Mouse (Mus musculus) ZHBTc4 (cell line): ENCODE measurements at regions not wholly inside any gene's neighbourhood (a gene's known extent, or its start where the extent isn't known, plus 50 kb on each side); places are given as distances from the start of the nearest gene placed in this dataset.

Source experiments
- DNase-seq: peaks from one replicate; pipeline ENCODE4 v3.0.0-alpha.2; 2011; ENCODE audit warnings: low read depth, low spot score

DNA sequence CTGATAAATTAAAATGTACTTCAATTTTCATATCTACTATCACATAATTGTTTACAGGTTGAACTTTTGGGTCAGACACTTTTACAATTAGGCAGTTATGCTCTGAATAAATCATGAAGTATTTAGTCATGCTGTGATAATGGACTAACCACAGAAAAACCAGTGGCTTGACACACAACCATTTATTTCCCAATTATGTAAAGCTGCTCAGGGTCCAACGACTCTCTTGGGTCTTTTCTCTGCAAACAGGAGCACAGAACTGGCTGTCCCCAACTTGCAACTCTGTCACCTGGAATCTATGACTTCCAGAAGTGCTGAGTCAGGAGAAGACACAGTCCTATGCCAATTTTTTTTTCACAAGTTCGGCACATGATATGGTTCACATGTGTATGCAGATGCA is 214.8 kb downstream of the Kcnj2 start:
- no peak for DNase-seq

DNA sequence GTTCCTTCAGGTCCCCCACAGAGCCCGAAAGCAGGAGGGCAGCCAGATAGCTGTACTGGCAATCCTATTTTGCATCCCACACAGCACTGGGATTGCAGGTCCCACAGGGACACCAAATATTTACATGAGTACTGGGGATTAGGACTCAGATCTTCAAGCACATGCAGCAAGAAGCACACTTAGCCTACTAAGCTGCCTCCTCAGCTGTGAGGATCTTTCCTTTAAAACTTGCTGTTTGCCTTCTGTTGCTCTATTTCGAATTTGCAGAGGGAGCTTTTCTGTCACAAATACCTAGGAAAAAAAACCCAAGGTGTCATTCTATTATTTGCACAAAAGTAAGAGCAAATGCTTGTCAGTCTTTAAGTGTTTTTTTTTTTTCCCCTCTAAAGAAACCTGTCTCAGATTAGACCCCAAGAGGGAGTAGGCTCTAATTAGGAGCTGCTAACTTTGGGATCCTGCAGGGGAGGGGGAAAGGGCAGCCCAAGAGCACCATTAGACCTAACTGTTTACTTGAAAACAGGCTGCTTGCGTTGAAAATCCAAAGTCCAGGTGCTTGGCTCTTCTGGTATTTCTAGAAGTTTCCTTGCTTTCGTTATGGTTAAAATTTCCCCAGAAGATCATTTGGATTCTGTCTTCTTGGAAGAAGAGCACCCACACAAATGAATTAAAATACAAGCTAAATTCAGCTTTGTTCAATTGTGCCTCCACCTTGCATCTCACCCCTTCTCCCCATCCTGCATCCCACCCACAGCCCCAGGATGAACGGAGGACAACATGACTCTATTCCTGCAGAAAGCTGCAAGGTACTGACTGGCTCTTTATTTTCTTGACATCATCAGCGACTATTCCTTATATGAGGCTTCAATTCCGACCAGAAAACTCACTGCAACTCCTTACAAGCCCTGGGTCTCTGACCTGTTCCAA is 215.5 kb downstream of the Kcnj2 start:
- DNase-seq, result no peak

DNA sequence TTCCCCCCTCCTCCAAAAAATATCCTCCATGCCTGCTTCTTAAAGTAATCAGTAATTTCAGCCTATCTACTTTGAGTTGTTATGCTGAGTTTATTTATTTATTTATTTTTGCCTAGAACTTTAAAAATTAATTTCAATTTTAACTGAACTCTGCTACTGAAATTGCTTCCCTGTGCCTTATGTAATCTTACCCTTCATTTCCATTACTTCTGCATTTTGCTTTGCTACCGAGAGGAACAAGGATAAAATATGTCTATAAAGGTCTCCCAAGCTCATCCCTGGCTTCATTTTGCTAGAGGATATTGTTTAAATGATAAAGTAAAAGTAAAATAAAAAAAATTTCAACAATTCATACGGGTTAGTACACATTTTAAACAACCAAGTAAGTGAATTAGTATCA is 216.3 kb downstream of the Kcnj2 start:
- DNase-seq, result no peak

DNA sequence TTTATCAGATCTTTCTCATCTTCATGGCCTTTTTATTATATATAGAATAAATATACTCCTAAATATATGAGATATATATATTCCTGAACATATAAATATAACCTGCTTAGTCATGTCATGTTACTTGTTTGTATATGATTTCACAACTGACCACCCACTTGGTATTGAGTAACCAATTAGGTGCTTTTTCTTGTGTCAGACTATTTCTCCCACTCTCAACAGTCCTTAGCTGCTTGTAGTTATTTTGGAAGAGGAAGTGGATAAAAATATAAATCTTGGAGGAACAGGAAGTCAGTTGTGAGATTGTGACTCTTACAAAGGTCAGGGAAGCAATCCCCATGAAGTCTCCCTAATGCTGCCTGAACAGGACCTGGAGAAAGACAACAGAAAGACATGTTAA is 224.6 kb downstream of the Kcnj2 start:
- no peak for DNase-seq

DNA sequence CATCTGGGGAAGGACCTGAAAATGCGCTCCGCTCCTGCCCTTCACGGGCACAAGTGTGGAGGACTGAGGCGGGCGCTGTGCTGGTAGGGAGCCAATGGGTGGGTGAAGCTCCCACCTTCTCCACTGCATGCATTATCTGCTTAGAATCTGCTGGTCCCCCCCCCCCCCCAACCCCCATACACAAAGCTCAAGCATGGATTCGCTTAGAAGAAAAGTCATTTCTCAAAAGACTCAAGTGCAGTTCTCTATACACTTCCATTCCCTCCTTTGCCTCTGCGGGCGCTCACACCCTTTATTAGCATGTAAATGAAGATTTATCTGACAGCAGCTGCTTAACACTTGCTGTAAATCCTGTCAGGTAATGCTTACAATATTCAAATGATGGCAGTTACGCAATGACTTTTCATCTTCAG is 230.4 kb downstream of the Kcnj2 start:
- peak; percentile 28 for DNase-seq

DNA sequence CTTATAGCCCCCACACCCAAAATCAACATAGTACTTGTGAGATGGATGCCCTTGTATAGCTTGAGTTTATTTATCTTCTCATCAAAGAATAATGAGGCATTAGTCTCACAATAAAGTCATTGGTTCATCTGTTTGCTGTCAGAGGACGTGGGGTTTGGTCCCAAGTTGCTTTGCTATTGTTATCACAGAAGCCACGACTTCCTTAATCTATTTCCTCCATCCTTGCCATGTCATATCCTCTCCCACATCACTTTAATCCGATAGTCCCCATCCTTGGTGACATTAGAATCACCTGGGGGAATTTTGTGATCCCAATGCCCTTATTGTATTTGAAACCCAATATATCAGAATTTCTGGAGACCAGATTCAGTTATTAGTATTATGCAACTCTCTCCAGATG is 246.8 kb downstream of the Kcnj2 start:
- DNase-seq, result no peak

DNA sequence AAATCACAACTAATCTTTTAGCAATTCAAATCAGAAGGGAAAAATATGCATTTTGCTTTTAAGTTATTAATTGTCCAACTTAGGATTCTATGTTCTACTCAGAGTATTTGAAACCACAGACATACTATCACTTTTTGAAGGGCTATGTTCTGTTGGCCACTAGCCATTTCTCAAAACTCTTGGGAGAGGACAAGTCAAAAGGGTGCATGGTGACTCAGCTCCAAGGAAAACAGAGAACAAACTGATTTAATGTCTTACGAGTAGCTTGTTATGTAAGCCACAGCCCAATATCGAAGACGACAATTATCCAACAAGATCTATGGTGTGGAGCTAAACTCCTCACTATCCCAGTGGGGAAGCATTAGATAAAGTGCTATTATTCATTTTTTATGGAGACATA is 247.6 kb downstream of the Kcnj2 start:
- DNase-seq, result no peak

DNA sequence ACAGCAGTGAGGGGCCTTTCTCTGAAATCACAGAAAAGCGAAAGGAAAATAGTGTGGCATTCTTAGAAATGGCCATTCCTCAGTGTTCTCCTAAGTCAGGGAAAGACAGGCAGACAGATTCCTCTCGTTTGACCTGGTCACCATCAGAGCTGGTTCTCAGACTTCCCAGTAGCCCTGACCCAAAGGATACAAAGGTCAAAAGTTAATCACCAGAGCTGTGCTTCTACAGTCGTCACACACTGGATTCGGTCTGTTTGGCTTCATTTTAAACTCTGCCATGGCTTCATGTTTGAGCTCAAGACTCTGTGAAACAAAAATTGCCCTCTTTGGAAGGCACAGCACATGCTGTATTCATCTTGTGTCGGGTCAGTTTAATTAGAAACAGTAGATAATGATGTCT is 255.6 kb downstream of the Kcnj2 start:
- DNase-seq, result no peak

DNA sequence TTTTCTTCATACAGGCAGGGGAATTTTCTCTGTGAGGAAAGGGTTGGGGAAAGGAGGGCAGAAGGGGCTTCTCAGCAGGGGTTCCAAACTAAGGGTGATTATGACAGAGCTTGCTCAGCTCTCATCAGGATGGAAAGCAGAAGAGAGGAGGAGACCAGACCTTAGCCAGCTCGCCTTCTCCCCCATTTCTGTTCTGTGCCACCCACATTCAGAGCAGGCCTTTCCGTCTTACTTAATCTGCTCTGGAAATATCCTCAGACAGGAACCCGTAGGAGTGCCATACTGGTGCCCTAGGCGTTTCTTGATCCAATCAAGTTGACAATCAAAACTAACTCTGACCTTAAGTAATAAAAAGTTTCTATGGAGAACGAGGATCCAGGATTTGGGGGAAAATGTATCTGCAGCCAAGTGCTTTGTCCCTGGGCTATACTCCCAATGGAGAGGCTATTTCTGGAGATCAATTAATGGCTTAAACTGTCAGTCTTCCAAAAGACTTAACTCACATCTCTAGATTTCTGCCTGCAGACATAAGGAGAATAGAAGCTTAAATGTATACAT is 258.6 kb downstream of the Kcnj2 start:
- DNase-seq, result no peak

DNA sequence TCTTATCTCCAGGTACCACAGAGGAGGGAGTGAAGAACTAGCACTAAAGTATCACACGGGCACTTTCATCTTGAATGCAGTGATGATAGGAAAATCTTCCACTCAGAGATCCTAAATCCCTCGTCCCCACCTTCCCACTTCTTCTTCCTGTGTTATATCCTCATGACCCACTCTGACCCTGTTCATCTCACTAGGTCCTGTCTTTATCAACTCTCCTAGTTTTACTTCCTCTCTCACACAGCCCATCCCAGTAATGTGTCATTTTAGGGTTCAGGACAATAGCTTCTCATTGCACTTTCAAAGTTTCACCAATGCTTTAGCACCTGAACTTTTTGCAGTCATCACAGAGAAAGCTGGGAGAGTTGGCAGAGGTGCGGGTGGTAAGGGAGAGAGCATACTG is 261.0 kb downstream of the Kcnj2 start:
- DNase-seq, result no peak

DNA sequence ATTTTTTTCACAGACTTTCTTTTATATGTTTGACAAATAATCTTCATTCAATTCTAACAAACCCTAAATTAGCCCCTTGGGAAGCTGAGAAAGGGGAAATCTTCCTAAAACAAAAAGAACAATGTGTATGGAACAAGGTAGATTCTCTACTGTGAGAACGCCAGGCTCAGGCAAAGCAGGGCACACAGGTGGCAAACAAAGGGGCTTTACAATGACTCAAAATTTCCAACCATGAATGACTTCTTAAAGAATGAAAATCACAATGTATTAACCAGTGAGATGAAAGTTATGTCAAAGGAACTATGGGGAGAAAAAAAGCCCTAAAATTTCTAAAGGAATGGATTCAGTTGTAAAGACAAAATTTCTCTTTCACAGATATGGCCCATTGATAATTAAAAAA is 262.3 kb downstream of the Kcnj2 start:
- no peak for DNase-seq

DNA sequence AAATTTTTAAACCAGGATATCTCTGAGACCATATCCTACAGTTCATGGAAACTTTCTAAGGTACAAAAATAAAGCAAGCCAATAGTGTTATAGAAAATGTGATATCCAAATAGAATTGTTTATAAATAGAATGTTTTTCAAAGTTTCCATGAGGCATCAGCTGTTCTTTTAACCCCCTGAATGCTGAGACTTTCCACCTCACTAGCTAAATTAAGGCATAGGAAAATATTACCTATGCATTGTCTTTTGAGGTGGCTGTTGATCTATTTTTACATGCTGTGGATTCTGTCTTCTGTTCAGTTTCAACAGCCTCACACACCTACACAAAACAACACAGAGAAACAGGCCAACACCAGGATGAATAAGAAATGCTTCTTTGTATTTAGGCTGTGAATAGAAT is 265.6 kb downstream of the Kcnj2 start:
- no peak for DNase-seq

DNA sequence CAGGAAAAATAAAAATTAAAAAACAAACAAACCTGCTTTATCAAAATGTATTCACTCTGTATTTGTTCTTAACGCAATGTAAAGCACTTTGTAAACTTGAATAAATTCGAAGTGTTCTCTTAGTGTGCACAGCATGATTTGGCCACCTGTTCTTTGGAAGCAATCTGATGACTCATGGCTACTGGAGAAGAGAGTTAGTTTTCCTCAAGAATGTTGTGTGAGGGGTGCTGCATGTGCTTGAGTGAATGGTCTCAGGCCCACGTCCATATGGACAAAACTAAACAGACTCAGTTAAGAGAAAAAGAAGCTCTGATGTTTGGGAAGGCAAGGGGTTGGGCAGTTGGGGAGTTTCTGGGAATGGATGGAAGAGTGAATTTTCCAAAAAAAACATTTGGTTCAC is 267.1 kb downstream of the Kcnj2 start:
- no peak for DNase-seq

DNA sequence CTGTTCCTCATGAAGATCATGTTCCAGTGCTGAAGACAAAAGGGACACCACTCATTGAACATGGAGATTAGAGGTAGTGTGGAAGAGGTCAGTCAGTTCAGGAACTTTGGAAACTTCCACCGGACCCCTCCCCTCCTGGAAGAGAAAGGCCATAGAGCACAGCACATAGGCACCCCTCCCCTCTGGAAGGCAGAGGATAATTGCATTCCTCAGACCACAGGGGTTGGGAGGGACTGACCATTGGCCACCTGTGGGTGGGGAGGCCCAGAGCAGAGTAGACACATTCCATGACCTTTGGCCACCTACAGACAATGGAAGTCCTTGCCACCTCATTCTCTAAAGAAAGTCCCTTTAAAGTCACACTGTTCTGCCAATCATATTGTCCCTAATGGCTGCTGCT is 281.6 kb downstream of the Kcnj2 start:
- DNase-seq, result peak; percentile 2

DNA sequence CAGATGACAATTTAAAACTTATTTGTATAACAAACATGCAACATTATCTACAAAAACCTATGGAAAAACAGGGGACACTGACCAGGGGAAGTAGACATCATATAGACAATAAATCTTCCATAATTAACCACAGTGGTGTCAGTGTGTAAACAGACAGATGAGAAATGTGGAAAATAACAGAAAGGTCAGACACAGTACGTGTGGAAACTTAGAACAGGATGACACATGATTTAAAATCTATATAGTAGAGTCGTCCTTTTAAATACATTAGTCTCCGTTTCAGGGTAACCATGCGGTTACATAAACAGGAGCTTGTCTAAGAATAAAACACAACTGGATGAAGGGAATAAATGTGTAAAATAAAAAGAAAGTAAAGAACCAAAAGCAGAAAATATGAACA is 284.1 kb downstream of the Kcnj2 start:
- no peak for DNase-seq

DNA sequence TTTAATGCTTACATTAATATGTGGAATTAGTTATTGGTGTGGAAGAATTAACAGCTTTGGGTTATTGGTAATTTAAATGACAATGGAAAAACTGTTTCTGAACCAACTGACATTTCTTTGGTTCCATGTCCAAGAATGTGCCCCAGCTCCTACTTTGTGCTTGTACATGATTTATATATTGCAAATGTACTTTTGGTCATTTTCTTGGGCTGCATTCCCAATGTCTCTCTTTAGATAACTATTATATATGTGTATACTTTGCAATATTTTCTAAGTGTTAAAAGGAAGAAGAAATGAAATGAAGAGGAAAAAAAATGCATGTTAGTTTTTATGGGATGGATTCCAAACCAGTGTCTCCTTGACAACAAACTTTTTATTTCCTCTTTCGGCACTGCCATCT is 297.4 kb downstream of the Kcnj2 start:
- no peak for DNase-seq

DNA sequence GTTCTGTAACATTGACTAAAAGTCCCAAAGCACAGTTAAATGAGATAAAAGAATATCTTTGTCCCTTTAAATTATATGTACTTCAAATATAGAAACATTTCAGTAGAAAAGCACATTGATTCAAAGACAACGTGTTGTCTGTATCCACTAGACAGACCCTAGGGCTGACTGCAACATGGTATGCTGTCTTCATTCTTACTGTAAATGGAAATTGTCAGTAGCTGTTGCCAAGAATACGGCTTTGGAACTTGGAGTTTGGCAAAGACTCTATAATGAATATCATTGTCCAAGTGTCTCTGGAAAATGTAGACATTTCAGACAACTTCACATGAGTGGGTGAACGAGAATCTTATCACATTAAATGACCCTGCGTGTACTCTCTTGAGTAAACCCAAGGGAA is 311.2 kb downstream of the Kcnj2 start:
- DNase-seq, result no peak

DNA sequence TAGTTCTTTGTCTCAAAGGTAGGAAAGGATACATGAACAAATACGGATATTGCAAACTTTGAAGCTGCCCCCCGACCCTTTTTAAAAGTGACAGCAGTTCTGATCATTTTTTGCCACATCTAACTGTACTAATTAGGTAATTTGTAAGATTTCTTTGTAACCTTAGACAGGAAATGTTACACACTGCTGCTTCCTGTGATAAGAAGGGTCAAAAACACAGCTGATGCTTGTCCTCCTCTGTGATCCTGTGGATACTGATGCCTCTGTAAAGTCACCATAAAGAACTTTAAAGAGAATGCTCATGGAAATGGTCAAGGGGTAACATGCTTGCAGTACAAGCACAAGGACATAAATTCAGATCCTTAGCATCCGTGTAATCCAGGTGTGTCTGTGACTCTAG is 313.9 kb downstream of the Kcnj2 start:
- DNase-seq, result no peak

DNA sequence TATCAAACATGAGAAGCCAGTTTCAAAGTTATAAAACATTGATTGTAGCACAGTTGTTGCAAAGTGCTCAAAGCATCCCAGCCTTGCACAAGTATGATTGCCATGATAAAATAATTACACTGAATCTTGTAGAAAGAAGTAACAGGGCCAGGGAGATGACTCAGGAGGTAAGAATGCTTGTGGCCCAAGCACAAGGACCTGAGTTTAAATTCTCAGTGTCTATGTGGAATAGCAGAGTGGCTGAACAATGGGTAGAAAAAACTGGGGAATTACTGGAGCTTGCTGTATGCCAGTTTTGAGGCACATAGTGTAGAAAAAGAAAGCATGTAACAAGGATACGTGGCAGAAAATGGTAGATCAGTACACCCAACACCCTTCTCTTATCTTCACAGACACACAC is 332.7 kb downstream of the Kcnj2 start:
- DNase-seq, result no peak

DNA sequence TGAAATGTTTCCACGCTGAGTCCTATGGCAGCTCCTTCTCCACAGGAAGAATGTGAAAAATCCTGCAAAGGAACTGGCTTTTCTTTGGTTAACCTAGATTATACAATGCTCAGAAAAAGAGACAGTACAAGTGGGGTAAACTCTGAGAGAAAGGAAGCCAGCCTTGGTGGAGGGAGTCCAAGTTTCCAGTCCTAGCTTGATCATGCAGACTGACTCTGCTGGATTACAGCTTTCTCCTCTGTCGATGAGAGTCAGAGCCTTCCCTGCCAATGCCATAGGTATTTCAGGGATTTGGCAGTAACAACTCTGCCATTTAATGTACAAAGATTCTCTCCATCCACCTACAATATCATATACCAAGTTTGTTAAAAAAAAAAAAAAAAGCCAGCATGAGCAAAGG is 343.3 kb downstream of the Kcnj2 start:
- no peak for DNase-seq

DNA sequence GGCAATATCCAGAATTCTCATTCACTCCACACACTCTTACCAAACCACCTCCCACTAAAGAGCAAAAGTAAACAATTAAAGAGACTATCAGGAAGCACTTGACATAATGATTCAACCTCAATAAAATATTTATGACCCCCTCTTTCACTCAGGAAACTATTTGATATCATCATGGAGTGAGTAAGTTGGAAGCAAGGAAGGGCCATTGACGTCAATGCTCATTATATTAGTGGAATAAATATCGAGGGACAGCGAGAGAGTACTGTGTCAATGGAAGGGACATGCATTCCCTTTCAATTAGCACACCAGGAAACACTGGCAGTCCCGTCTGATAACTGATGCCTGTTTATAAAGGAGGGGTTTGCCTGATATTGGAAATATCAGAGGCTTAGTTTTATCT is 358.9 kb downstream of the Kcnj2 start:
- no peak for DNase-seq

DNA sequence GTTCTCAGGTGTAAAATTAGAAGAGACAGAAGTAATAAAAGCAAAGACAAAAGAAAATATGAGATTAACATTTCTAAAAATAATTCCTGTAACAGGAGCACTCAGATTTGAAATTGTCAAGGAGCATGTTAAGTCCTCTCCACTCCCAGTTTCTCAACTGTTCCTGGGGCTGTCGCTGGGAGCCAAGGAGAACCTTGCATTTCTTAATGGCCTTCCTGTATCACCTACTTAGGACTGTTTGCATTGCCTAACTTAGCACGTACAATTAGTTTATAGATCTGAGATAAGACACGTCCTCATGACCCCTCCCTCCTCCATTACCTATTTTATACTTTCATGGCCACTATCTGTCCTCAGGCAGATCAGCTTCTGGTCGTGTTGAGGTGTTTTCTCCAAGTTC is 360.8 kb downstream of the Kcnj2 start:
- no peak for DNase-seq

DNA sequence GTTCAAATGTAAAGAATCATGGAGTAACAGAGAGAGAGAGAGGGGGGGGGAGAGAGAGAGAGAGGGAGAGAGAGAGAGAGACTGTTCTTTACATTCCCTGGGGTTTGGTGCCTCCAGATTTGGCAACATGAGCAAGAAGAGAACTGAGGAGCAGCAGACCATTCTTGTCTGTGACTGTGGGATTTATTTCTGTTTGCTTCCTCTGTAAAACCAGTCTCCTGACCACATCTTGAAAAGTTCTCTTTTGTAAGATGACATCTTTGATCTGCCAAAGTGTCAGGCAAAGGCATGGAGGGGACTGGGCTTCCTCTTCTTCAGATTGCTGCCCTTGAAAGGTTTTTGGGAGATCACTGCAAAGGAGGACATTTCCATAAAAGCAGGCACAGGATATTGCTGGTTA is 376.3 kb downstream of the Kcnj2 start:
- no peak for DNase-seq

DNA sequence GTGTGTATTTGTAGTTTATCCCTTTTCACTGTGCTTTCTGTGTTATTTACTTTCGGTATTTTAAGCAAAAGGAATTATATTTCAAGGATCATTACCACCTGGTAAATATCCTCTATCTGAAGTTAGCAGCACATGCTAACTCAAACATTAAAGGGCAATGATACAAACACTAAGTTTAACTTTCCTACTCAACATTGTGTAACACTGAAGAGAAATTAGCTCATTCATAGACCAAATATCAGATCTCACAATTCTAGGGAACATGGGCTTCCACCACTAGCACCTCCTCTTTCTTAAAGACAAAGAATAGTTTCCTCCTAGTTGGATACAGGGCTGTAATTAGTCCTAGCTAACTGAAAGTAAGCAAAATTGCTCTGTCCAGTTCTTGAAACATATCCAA is 377.4 kb downstream of the Kcnj2 start:
- no peak for DNase-seq
